Mouse (Mus musculus): ENCODE measurements at regions not wholly inside any gene's neighbourhood (a gene's known extent, or its start where the extent isn't known, plus 50 kb on each side); places are given as distances from the start of the nearest gene placed in this dataset.

GRCm38 (mm10) chr9:67708246-67708960 lies 50.8 kb upstream of the C2cd4b start:
- no peaks in the 10 kb centered on the region for H3K27me3 ChIP-seq (replicated peaks)
- H3K36me3 ChIP-seq = no peaks in the 10 kb centered on the region
- no peak for ATAC-seq (ENCODE audit: insufficient read depth, low FRiP score, low read depth)
- no peaks in the 10 kb centered on the region for H3K4me1 ChIP-seq
- H3K4me2 ChIP-seq = no peak overlapping the region
- peak overlapping the region; percentile 67 for H3K27ac ChIP-seq
- H3K9me3 ChIP-seq = no peaks in the 10 kb centered on the region
- 34% methylated on average over 5 of the region's 5 CpGs for WGBS
- H3K9ac ChIP-seq = no peak overlapping the region
- no peak overlapping the region for H3K4me3 ChIP-seq (replicated peaks)

All from stomach, embryonic 15.5 days (tissue).